Mouse (Mus musculus) bone marrow macrophage, adult 2 months (primary cell): ENCODE data around the gene Kcnq5. TPM values are rescaled to one million over a fixed set of nuclear protein-coding genes. Genes with fewer than 3 reads are reported as not detected.

Experiments used
- H3K27ac ChIP-seq: 2 replicates; pipeline ENCODE4 v1.5.1; 2012; ENCODE audit warnings: low read depth, low read length; ENCODE audit not compliant: insufficient read depth
- H3K4me1 ChIP-seq: 2 replicates; pipeline ENCODE4 v1.6.1; 2012; ENCODE audit warnings: low read length; ENCODE audit not compliant: control insufficient read depth, insufficient read depth
- H3K4me3 ChIP-seq: 2 replicates; pipeline ENCODE4 v1.5.1; 2012; ENCODE audit warnings: mild to moderate bottlenecking, low read length, moderate library complexity; ENCODE audit not compliant: insufficient read depth
- CTCF ChIP-seq: IDR thresholded peaks from 2 replicates; pipeline ENCODE4 v1.5.1; 2012; ENCODE audit warnings: low read depth, mild to moderate bottlenecking, low read length, moderate library complexity
- POLR2A ChIP-seq: IDR thresholded peaks from 2 replicates; pipeline ENCODE4 v1.6.1; 2012; ENCODE audit warnings: mild to moderate bottlenecking, low read depth, low read length, borderline replicate concordance
- polyA plus RNA-seq: library from polyadenylated mRNA; stranded (reverse); fragments of >200 nt; gene quantifications from 2 replicates; pipeline ENCODE4 v1.2.4, GENCODE M21; 2012; ENCODE audit not compliant: missing spikeins, insufficient read depth, insufficient read length

Gene Kcnq5
- polyA plus RNA-seq, 1 experiment: not detected

- TF ChIP-seq CTCF: no peak
- no peak for TF ChIP-seq POLR2A
- Histone ChIP-seq H3K27ac (no peak overlapping the region), H3K4me3 (no peak overlapping the region), H3K4me1 (0 out of 2 replicates have a peak, but pooled peaks cover 3% of the 10 kb centered on the region)
Observed at GRCm38 (mm10) chr1:21856399-21856798, 105.3 kb downstream of the Kcnq5 start.

- no peak overlapping the region for H3K4me3 ChIP-seq
- H3K27ac ChIP-seq: no peak overlapping the region
- H3K4me1 ChIP-seq: no peaks in the 10 kb centered on the region
- no peak for TF ChIP-seq CTCF
- TF ChIP-seq POLR2A: no peak
Observed at GRCm38 (mm10) chr1:21838534-21838933, 123.2 kb downstream of the Kcnq5 start.

GRCm38 (mm10) chr1:21837387-21837786, 124.4 kb downstream of the Kcnq5 start:
- Histone ChIP-seq H3K27ac (no peak overlapping the region), H3K4me1 (no peaks in the 10 kb centered on the region), H3K4me3 (no peak overlapping the region)
- no peak for TF ChIP-seq POLR2A
- TF ChIP-seq CTCF: no peak

GRCm38 (mm10) chr1:21836337-21836736, 125.4 kb downstream of the Kcnq5 start:
- H3K27ac ChIP-seq: no peak overlapping the region
- no peaks in the 10 kb centered on the region for H3K4me1 ChIP-seq
- no peak overlapping the region for H3K4me3 ChIP-seq
- no peak for TF ChIP-seq CTCF
- TF ChIP-seq POLR2A: no peak

GRCm38 (mm10) chr1:21829909-21830455, 131.8 kb downstream of the Kcnq5 start:
- H3K4me1 ChIP-seq: peaks cover 4% of the 10 kb centered on the region
- H3K4me3 ChIP-seq: no peak overlapping the region
- H3K27ac ChIP-seq: no peak overlapping the region
- TF ChIP-seq POLR2A: no peak
- TF ChIP-seq CTCF: no peak

- Histone ChIP-seq H3K27ac (no peak overlapping the region), H3K4me1 (no peaks in the 10 kb centered on the region), H3K4me3 (no peak overlapping the region)
- no peak for TF ChIP-seq CTCF
- TF ChIP-seq POLR2A: no peak
Observed at GRCm38 (mm10) chr1:21820066-21820630, 141.6 kb downstream of the Kcnq5 start.

- no peak overlapping the region for H3K27ac ChIP-seq
- TF ChIP-seq CTCF (no peak), POLR2A (no peak)
- H3K4me1 ChIP-seq: no peaks in the 10 kb centered on the region
- no peak overlapping the region for H3K4me3 ChIP-seq
Observed at GRCm38 (mm10) chr1:21805064-21805463, 156.7 kb downstream of the Kcnq5 start.

- Histone ChIP-seq H3K27ac (no peak overlapping the region), H3K4me3 (no peak overlapping the region), H3K4me1 (no peaks in the 10 kb centered on the region)
- TF ChIP-seq CTCF: no peak
- TF ChIP-seq POLR2A: no peak
Observed at GRCm38 (mm10) chr1:21804477-21804866, 157.3 kb downstream of the Kcnq5 start.

GRCm38 (mm10) chr1:21803751-21804476, 157.8 kb downstream of the Kcnq5 start:
- Histone ChIP-seq H3K27ac (no peak overlapping the region), H3K4me1 (no peaks in the 10 kb centered on the region), H3K4me3 (no peak overlapping the region)
- no peak for TF ChIP-seq CTCF
- no peak for TF ChIP-seq POLR2A

GRCm38 (mm10) chr1:21780746-21781145, 181.0 kb downstream of the Kcnq5 start:
- H3K27ac ChIP-seq: no peak overlapping the region
- TF ChIP-seq POLR2A: no peak
- no peak for TF ChIP-seq CTCF
- H3K4me3 ChIP-seq: no peak overlapping the region

GRCm38 (mm10) chr1:21777560-21777959, 184.2 kb downstream of the Kcnq5 start:
- Histone ChIP-seq H3K4me1 (peaks cover 11% of the 10 kb centered on the region), H3K27ac (no peak overlapping the region), H3K4me3 (no peak overlapping the region)
- TF ChIP-seq POLR2A (no peak), CTCF (no peak)

More at GRCm38 (mm10) chr1:21780746-21781145, 181.0 kb downstream of the Kcnq5 start:
- H3K4me1 ChIP-seq: peaks cover 11% of the 10 kb centered on the region
